Mouse (Mus musculus) CH12.LX (cell line): ENCODE measurements around the gene Proca1. TPM values are rescaled to one million over a fixed set of nuclear protein-coding genes. Genes with fewer than 3 reads are reported as not detected.

Experiments used
- DNase-seq: peaks from one replicate; pipeline ENCODE4 v3.0.0-alpha.2; 2013; ENCODE audit errors: extremely low read depth
- H3K27ac ChIP-seq: 2 replicates; pipeline ENCODE4 v1.5.1; 2012; ENCODE audit warnings: low read depth, mild to moderate bottlenecking, control low read depth, moderate library complexity; ENCODE audit not compliant: insufficient read depth
- H3K27me3 ChIP-seq: replicated peaks from 2 replicates; pipeline ENCODE3; 2012; ENCODE audit warnings: inconsistent platforms
- H3K36me3 ChIP-seq, 2 experiments: replicated peaks in 1 of 2; 2 replicates each; pipeline versions ENCODE3 to v1.6.1; 2012; ENCODE audit warnings: inconsistent platforms in 1 of 2, low read length in 1 of 2, mild to moderate bottlenecking in 1 of 2, mixed read lengths in 1 of 2, moderate library complexity in 1 of 2; ENCODE audit not compliant: control insufficient read depth in 1 of 2, insufficient read depth in 1 of 2
- H3K4me1 ChIP-seq, 2 experiments: 2 replicates each; pipeline ENCODE4 v1.6.1; 2012; ENCODE audit warnings: inconsistent platforms in 1 of 2, moderate library complexity in 1 of 2; ENCODE audit not compliant: insufficient read depth in 2 of 2, control insufficient read depth in 1 of 2
- H3K4me2 ChIP-seq: 2 replicates; pipeline ENCODE4 v1.6.1; 2012; ENCODE audit warnings: low read depth, mild to moderate bottlenecking, control low read depth; ENCODE audit not compliant: poor library complexity, insufficient read depth, severe bottlenecking
- H3K4me3 ChIP-seq, 3 experiments: fragments of 150-350 bp in 1 of 3; sonication (generic) in 1 of 3; replicated peaks in 1 of 3; 2 replicates each; pipeline versions ENCODE3 to v1.5.1; 2011 to 2012; ENCODE audit warnings: low read depth in 2 of 3, low read length in 2 of 3, mild to moderate bottlenecking in 2 of 3, moderate library complexity in 2 of 3, control low read depth in 1 of 3, improper control_type of control experiment in 1 of 3, inconsistent platforms in 1 of 3, mixed read lengths in 1 of 3; ENCODE audit not compliant: poor library complexity in 1 of 3
- H3K79me2 ChIP-seq: replicated peaks from 2 replicates; pipeline ENCODE4 v1.6.1; 2012; ENCODE audit warnings: mild to moderate bottlenecking, moderate library complexity; ENCODE audit not compliant: control insufficient read depth, poor library complexity, insufficient read depth, severe bottlenecking; ENCODE audit errors: extremely low read depth
- H3K9ac ChIP-seq: 2 replicates; pipeline ENCODE4 v1.6.1; 2012; ENCODE audit warnings: low read depth, mild to moderate bottlenecking, control low read depth, moderate library complexity; ENCODE audit not compliant: insufficient read depth
- H3K9me3 ChIP-seq: replicated peaks from 2 replicates; pipeline ENCODE3; 2012; ENCODE audit warnings: low read length, inconsistent platforms, mixed read lengths
- BHLHE40 ChIP-seq: IDR thresholded peaks from 2 replicates; pipeline ENCODE4 v1.6.1; 2011; ENCODE audit warnings: mild to moderate bottlenecking, low read depth, low read length, improper control_type of control experiment
- CHD1 ChIP-seq: IDR thresholded peaks from 2 replicates; pipeline ENCODE4 v1.6.1; 2012; ENCODE audit warnings: low read depth, low read length, improper control_type of control experiment, inconsistent platforms
- CTCF ChIP-seq, 2 experiments: IDR thresholded peaks in 1 of 2; conservative IDR thresholded peaks in 1 of 2; 2 replicates each; pipeline ENCODE4 v1.5.1; 2011 to 2012; ENCODE audit warnings: low read depth in 2 of 2, low read length in 2 of 2, improper control_type of control experiment in 1 of 2, inconsistent platforms in 1 of 2, mild to moderate bottlenecking in 1 of 2, moderate library complexity in 1 of 2
- E2F4 ChIP-seq: IDR thresholded peaks from 2 replicates; pipeline ENCODE4 v1.6.1; 2011; ENCODE audit warnings: low read depth, low read length, improper control_type of control experiment; ENCODE audit not compliant: insufficient replicate concordance
- ELF1 ChIP-seq: IDR thresholded peaks from 2 replicates; pipeline ENCODE4 v1.6.1; 2014; ENCODE audit warnings: low read depth, mild to moderate bottlenecking, inconsistent platforms, low read length, improper control_type of control experiment
- EP300 ChIP-seq: IDR thresholded peaks from 2 replicates; pipeline ENCODE4 v1.6.1; 2011; ENCODE audit warnings: low read length, improper control_type of control experiment
- ETS1 ChIP-seq: conservative IDR thresholded peaks from 2 replicates; pipeline ENCODE4 v1.6.1; 2012; ENCODE audit warnings: low read depth, mild to moderate bottlenecking, inconsistent platforms, low read length, improper control_type of control experiment, moderate library complexity
- GABPA ChIP-seq: IDR thresholded peaks from 2 replicates; pipeline ENCODE4 v1.6.1; 2012; ENCODE audit warnings: low read depth, low read length, improper control_type of control experiment, inconsistent platforms; ENCODE audit not compliant: insufficient replicate concordance
- HCFC1 ChIP-seq: IDR thresholded peaks from 2 replicates; pipeline ENCODE4 v1.6.1; 2012; ENCODE audit warnings: low read depth, mild to moderate bottlenecking, inconsistent platforms, low read length, improper control_type of control experiment
- JUND ChIP-seq: conservative IDR thresholded peaks from 2 replicates; pipeline ENCODE4 v1.6.1; 2011; ENCODE audit warnings: low read depth, low read length, improper control_type of control experiment
- KAT2A ChIP-seq: IDR thresholded peaks from 2 replicates; pipeline ENCODE4 v1.6.1; 2012; ENCODE audit warnings: low read length, improper control_type of control experiment, inconsistent platforms; ENCODE audit not compliant: insufficient replicate concordance
- MAFK ChIP-seq: IDR thresholded peaks from 2 replicates; pipeline ENCODE4 v1.6.1; 2011; ENCODE audit warnings: low read length, improper control_type of control experiment; ENCODE audit not compliant: insufficient replicate concordance
- MAX ChIP-seq: IDR thresholded peaks from 2 replicates; pipeline ENCODE4 v1.6.1; 2011; ENCODE audit warnings: low read length, improper control_type of control experiment
- MEF2A ChIP-seq: IDR thresholded peaks from 2 replicates; pipeline ENCODE4 v1.6.1; 2014; ENCODE audit warnings: low read depth, mild to moderate bottlenecking, inconsistent platforms, low read length, improper control_type of control experiment, borderline replicate concordance
- MYC ChIP-seq: IDR thresholded peaks from 2 replicates; pipeline ENCODE4 v1.6.1; 2011; ENCODE audit warnings: low read depth, mild to moderate bottlenecking, improper control_type of control experiment, low read length
- NELFE ChIP-seq: IDR thresholded peaks from 2 replicates; pipeline ENCODE4 v1.6.1; 2011; ENCODE audit warnings: low read depth, low read length, improper control_type of control experiment
- NRF1 ChIP-seq: IDR thresholded peaks from 2 replicates; pipeline ENCODE4 v1.6.1; 2014; ENCODE audit warnings: low read depth, mild to moderate bottlenecking, inconsistent platforms, low read length, improper control_type of control experiment, moderate library complexity
- POLR2AphosphoS2 ChIP-seq: IDR thresholded peaks from 2 replicates; pipeline ENCODE4 v1.6.1; 2011; ENCODE audit warnings: low read depth, low read length, improper control_type of control experiment
- RAD21 ChIP-seq: IDR thresholded peaks from 2 replicates; pipeline ENCODE4 v1.6.1; 2011; ENCODE audit warnings: low read depth, mild to moderate bottlenecking, low read length, improper control_type of control experiment, moderate library complexity
- RCOR1 ChIP-seq: conservative IDR thresholded peaks from 2 replicates; pipeline ENCODE4 v1.6.1; 2012; ENCODE audit warnings: low read depth, mild to moderate bottlenecking, inconsistent platforms, low read length, improper control_type of control experiment
- SIN3A ChIP-seq: IDR thresholded peaks from 2 replicates; pipeline ENCODE4 v1.6.1; 2012; ENCODE audit warnings: low read length, improper control_type of control experiment, inconsistent platforms
- SMC3 ChIP-seq: IDR thresholded peaks from 2 replicates; pipeline ENCODE4 v1.6.1; 2011; ENCODE audit warnings: low read depth, low read length, improper control_type of control experiment
- TBP ChIP-seq: conservative IDR thresholded peaks from 2 replicates; pipeline ENCODE4 v1.6.1; 2011; ENCODE audit warnings: low read depth, low read length, improper control_type of control experiment
- TCF12 ChIP-seq: IDR thresholded peaks from 2 replicates; pipeline ENCODE4 v1.6.1; 2014; ENCODE audit warnings: low read depth, mild to moderate bottlenecking, inconsistent platforms, low read length, improper control_type of control experiment
- USF1 ChIP-seq: IDR thresholded peaks from 2 replicates; pipeline ENCODE4 v1.6.1; 2014; ENCODE audit warnings: low read depth, mild to moderate bottlenecking, inconsistent platforms, low read length, improper control_type of control experiment
- ZC3H11A ChIP-seq: IDR thresholded peaks from 2 replicates; pipeline ENCODE4 v1.6.1; 2012; ENCODE audit warnings: low read depth, mild to moderate bottlenecking, inconsistent platforms, low read length, improper control_type of control experiment
- ZKSCAN1 ChIP-seq: IDR thresholded peaks from 2 replicates; pipeline ENCODE4 v1.6.1; 2012; ENCODE audit warnings: low read depth, inconsistent platforms, low read length, improper control_type of control experiment, borderline replicate concordance
- ZMIZ1 ChIP-seq: IDR thresholded peaks from 2 replicates; pipeline ENCODE4 v1.6.1; 2012; ENCODE audit warnings: low read depth, mild to moderate bottlenecking, inconsistent platforms, low read length, improper control_type of control experiment
- dilution Hi-C: fragments of 300-500 bp; cut with MboI; formaldehyde crosslinking; loops from 2 replicates; pipeline ENCODE4 v1.14.3; 2020; ENCODE audit warnings: low sequenced_read_pairs; ENCODE audit not compliant: extremely low pct_unique_long_range_greater_than_20kb, extremely low pct_ligation_motif_present
- in situ Hi-C: fragments of 300-500 bp; cut with MboI; formaldehyde crosslinking; loops from 3 replicates; pipeline ENCODE4 v1.14.3; 2019; ENCODE audit warnings: low sequenced_read_pairs, low pct_ligation_motif_present, low pct_unique_long_range_greater_than_20kb, mixed read lengths
- polyA plus RNA-seq: library from polyadenylated mRNA; unstranded; fragments of >175 nt; gene quantifications from 2 replicates; pipeline ENCODE4 v1.2.1, GENCODE M21; 2012; ENCODE audit warnings: low read depth; ENCODE audit not compliant: insufficient read length
- total RNA-seq, 2 experiments: library from RNA; depleted of rRNA; stranded (reverse); fragments of 300-350 nt in 1 of 2; fragments of >200 nt in 1 of 2; gene quantifications; 2 replicates each; pipeline ENCODE4 v1.2.3; 2012 to 2014

Proca1 gene
- total and polyA plus RNA-seq, 3 experiments: 0.40 TPM; not detected in 2

DNA sequence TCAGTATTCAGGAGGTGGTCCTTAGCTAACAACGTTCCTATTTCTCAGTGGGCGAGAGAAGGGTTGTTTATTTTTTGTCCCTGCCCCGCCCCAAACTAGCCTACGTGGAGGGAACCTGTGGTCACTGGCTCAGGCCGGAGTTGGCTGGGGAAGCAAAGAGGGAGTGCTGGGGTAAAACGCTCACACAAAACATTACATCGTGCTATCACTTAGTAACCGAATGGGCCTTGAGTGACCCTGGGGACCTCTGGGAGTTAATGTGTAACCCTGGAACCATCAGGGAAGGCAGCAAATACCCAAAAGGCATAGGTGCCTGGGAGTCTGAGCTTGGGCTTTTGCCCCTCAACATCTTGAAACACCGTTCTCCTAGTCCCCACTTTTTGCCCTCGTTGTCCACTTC is 15.8 kb upstream of the Proca1 start:
- peaks cover 13 to 67% of the 10 kb centered on the region in 2 experiments for H3K4me1 ChIP-seq
- dilution Hi-C loops: no loop called here
- no peak for DNase-seq

DNA sequence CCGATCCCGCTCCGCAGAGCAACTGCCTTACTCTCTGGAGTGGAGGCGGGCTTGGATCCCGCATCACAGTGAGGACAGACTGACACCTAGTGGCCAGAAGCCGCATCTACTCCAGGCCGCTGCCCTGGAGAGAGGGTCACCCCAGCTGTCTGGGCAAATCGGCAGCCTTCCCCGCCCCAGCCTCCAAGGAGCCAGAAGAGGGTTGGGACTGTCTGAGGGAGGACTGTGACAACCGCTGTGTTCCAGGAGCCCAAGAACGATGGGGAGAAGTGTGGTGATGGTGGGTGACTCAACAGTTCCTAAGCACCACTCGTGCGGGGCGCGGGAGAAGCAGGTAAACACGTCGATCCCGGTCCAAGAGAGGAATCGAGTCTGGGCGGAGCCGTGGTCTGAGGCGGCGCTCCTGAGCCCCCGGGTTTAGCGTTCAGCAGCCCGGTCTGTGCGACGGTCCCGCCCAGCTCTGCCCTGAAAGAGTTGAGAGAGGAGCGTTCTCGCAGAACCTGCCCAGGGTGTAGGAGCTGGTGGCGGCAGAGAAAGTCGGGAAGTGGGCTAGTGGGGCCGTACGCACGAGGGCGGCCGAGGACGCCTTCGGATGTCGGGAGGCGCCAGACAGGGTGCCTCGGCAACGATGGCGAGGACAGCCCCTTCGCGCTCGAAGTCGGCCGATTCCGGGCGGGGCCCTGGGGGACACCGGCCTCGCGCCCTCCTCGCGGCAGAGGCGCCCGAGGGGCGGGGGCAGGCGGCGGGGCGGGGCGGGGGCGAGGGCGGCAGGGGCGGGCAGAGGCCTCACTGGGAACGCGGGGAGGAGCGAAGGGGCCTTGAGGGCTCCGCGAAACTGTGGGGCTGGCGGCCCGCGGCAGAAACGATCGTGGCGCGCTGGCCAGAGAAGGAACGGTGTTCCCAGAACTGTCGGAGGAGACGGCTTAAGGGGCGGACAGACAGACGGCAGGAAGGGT is 15.0 kb upstream of the Proca1 start:
- H3K27me3 ChIP-seq: no peaks in the 10 kb centered on the region
- peak overlapping the region; percentile 94 for H3K27ac ChIP-seq
- in situ Hi-C loops (loop anchor here (5.0 to 10.0 kb wide), 3 partner anchors 121 to 351 kb away; no protein-coding TSS in a partner anchor), dilution Hi-C loops (no loop called here)
- H3K79me2 ChIP-seq: peaks cover 36% of the 10 kb centered on the region
- peak; percentile 96 for DNase-seq
- H3K9me3 ChIP-seq: no peaks in the 10 kb centered on the region
- H3K4me2 ChIP-seq: peak overlapping the region; percentile 59
- peaks cover 26 to 40% of the 10 kb centered on the region in 2 experiments for H3K36me3 ChIP-seq
- peak overlapping the region; percentile 61 for H3K9ac ChIP-seq
- H3K4me3 ChIP-seq: peak overlapping the region; percentile 65 to 72 (median 66)
- H3K4me1 ChIP-seq: peaks cover 13 to 61% of the 10 kb centered on the region in 2 experiments
- peak; percentile 40 for TF ChIP-seq TCF12
- peak; percentile 93 for TF ChIP-seq SMC3
- no peak for TF ChIP-seq E2F4
- peak; percentile 50; the same call in 1 of the 2 replicates for TF ChIP-seq ZC3H11A
- TF ChIP-seq HCFC1: no peak; the same call in 1 of the 2 replicates
- no peak for TF ChIP-seq ETS1
- TF ChIP-seq RAD21: peak; percentile 99
- no peak; the same call in 1 of the 2 replicates for TF ChIP-seq ELF1
- 0 out of 2 replicates have a peak, but pooled peaks have one; percentile 7 for TF ChIP-seq KAT2A
- TF ChIP-seq CTCF (conservative IDR thresholded peaks at IDR 0.05 in 1 of 2, IDR thresholded peaks at IDR 0.05 in 1 of 2; ENCODE audit: low read depth in 2 of 2, low read length in 2 of 2): peak; percentile 85 to 99
- TF ChIP-seq JUND: no peak
- TF ChIP-seq CHD1: peak; percentile 11; the same call in 1 of the 2 replicates
- TF ChIP-seq BHLHE40: peak; percentile 62
- TF ChIP-seq MAX: no peak
- TF ChIP-seq MAFK: no peak
- TF ChIP-seq GABPA: no peak
- TF ChIP-seq POLR2AphosphoS2: no peak
- no peak for TF ChIP-seq ZKSCAN1
- no peak for TF ChIP-seq EP300
- TF ChIP-seq TBP: 0 out of 2 replicates have a peak, but pooled peaks have one; percentile 25
- no peak for TF ChIP-seq MYC
- TF ChIP-seq ZMIZ1: peak; percentile 66
- no peak for TF ChIP-seq MEF2A

More for the DNA sequence above, 15.8 kb upstream of the Proca1 start:
- Histone ChIP-seq H3K9ac (peak overlapping the region; percentile 41), H3K79me2 (peaks cover 29% of the 10 kb centered on the region), H3K4me3 (peak overlapping the region; percentile 65 to 72 (median 66)), H3K4me2 (peak overlapping the region; percentile 59), H3K9me3 (no peaks in the 10 kb centered on the region), H3K36me3 (peaks cover 26 to 43% of the 10 kb centered on the region in 2 experiments), H3K27ac (peak overlapping the region; percentile 94), H3K27me3 (no peaks in the 10 kb centered on the region)
- in situ Hi-C loops: loop anchor here (5.0 to 10.0 kb wide), 3 partner anchors 120 to 350 kb away; no protein-coding TSS in a partner anchor
- TF ChIP-seq SIN3A: peak; percentile 20; the same call in 1 of the 2 replicates
- TF ChIP-seq ZC3H11A: no peak
- TF ChIP-seq MYC: no peak
- no peak for TF ChIP-seq USF1
- TF ChIP-seq NELFE: no peak
- no peak for TF ChIP-seq ETS1
- no peak for TF ChIP-seq MAX
- TF ChIP-seq ZKSCAN1: no peak
- TF ChIP-seq TBP: no peak
- no peak for TF ChIP-seq BHLHE40
- no peak for TF ChIP-seq TCF12
- TF ChIP-seq HCFC1: 0 out of 2 replicates have a peak, but pooled peaks have one; percentile 3
- no peak for TF ChIP-seq RCOR1
- no peak for TF ChIP-seq JUND
- no peak for TF ChIP-seq MAFK
- TF ChIP-seq NRF1: no peak
